Mouse (Mus musculus): ENCODE results near the gene Rhbdf1. TPM values are rescaled to one million over a fixed set of nuclear protein-coding genes. Genes with fewer than 3 reads are reported as not detected.

The Rhbdf1 gene
- polyA plus RNA-seq, 1 experiment, result 16.1 TPM

DNA sequence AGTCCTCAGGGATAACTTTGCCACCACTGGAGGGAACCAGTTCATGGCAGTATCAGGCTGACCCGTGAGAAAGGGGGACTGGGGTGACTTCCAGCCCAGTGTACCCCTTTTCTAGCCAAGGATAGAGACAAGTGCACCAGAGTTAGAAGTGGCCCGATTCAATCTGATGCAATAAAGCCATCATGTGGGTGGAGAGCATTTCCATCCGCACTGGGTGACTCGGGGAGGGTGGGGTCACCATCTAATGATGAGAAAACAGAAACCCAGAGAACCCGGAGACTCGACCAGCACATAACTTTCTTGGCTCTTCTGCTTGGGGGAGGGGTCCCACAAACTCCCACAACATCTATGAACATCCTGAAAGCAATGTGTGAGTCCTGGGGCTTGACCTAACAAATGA, 25.4 kb downstream of the Rhbdf1 start:
- no peaks in the 10 kb centered on the region for H3K36me3 ChIP-seq (replicated peaks; ENCODE audit: low read length)

DNA sequence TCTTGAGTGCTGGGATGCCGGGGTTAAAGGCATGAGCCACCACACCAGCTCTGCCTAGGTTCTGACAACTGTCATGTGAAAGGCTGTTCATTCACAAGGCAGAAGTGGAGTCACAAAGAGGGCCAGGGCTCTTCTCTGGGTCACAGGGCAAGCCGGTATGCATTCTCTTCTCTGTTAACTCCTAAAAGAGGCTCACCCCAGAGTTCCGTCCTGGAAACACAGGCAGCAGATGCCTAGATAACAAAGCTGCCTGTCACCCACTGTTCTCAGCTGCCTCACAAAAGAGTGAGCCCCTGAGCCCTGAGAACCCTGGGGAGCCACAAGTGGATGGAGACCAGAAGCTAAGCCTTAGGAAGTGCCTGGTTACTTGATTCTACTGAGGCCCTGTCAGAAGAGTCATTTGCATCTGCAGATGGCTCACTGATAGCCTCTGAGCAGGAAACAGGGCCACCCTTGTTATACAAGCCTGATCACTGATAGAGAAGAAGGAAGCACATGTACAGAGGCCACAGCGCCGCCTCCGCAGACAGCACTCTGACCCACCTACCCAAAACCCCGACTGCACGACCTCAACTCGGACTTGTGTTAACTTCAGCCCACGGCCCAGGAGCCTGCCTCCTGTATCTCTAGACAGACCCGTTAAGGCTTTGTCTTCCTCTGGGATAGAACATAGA, 26.1 kb downstream of the Rhbdf1 start:
- H3K9me3 ChIP-seq, result no peaks in the 10 kb centered on the region
- TF ChIP-seq GATA1 (IDR thresholded peaks at IDR 0.05; ENCODE audit: borderline replicate concordance, low read length), result no peak
- no peak overlapping the region for H3K4me3 ChIP-seq (replicated peaks)
- peaks cover 44% of the 10 kb centered on the region for H3K4me1 ChIP-seq
- peaks cover 57% of the 10 kb centered on the region for H3K27me3 ChIP-seq (replicated peaks)
- no peaks in the 10 kb centered on the region for H3K36me3 ChIP-seq (replicated peaks; ENCODE audit: low read length)

More for the DNA sequence above, 25.4 kb downstream of the Rhbdf1 start:
- H3K4me3 ChIP-seq (replicated peaks), result no peak overlapping the region
- H3K9me3 ChIP-seq, result no peaks in the 10 kb centered on the region
- peaks cover 44% of the 10 kb centered on the region for H3K4me1 ChIP-seq
- H3K27me3 ChIP-seq (replicated peaks), result peaks cover 53% of the 10 kb centered on the region
- no peak for TF ChIP-seq GATA1 (IDR thresholded peaks at IDR 0.05; ENCODE audit: borderline replicate concordance, low read length)
- no peak for TF ChIP-seq FLI1 (IDR thresholded peaks at IDR 0.05; ENCODE audit: low read length)

DNA sequence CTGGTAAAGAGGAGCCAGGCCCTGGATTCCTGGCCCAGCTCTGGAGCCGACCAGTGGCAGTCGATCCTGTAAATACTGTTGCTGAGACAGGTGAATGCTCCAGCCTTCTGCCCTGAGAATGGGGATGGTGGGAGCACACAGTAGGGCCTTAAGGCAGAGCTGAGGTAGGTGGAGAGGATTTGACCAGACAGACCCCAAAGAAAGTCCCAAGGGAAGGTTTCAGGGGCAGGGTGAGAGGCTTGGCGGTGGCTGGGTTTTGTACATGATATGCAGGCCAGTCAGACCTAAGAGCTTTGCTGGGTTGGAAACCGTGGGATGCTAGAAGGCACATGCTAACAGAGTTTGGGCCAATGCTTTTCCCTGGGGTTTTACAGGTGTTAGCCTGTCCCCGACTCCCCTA, 27.5 kb downstream of the Rhbdf1 start:
- no peak overlapping the region for H3K4me3 ChIP-seq (replicated peaks)
- H3K27me3 ChIP-seq (replicated peaks), result peaks cover 65% of the 10 kb centered on the region
- no peaks in the 10 kb centered on the region for H3K36me3 ChIP-seq (replicated peaks; ENCODE audit: low read length)
- H3K9me3 ChIP-seq, result no peaks in the 10 kb centered on the region
- peaks cover 34% of the 10 kb centered on the region for H3K4me1 ChIP-seq
- no peak for TF ChIP-seq GATA1 (IDR thresholded peaks at IDR 0.05; ENCODE audit: borderline replicate concordance, low read length)
- TF ChIP-seq FLI1 (IDR thresholded peaks at IDR 0.05; ENCODE audit: low read length), result no peak

DNA sequence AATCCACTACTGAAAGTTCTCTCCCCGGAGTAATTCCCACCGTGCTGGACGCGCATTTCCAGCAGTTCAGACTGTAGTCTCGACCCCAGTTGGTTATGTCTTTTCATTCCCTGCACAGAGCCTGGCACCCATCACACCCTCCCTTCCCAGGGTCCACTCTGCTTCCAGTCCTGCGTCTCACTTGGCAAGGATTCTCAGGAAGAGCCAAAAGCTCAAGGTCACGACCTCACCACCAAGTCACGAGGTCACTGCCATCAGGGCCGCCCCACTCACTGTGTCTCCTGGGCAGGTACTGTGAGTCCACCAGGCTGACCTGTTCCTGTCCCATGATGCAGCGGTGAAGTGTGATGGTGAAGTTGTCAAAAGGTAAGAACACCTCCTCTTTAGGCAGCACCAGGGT, 28.0 kb downstream of the Rhbdf1 start:
- no peak for TF ChIP-seq FLI1 (IDR thresholded peaks at IDR 0.05; ENCODE audit: low read length)
- TF ChIP-seq GATA1 (IDR thresholded peaks at IDR 0.05; ENCODE audit: borderline replicate concordance, low read length), result no peak
- H3K27me3 ChIP-seq (replicated peaks), result peaks cover 69% of the 10 kb centered on the region
- H3K4me1 ChIP-seq, result peaks cover 28% of the 10 kb centered on the region
- no peaks in the 10 kb centered on the region for H3K9me3 ChIP-seq
- H3K4me3 ChIP-seq (replicated peaks), result no peak overlapping the region
- H3K36me3 ChIP-seq (replicated peaks; ENCODE audit: low read length), result no peaks in the 10 kb centered on the region

DNA sequence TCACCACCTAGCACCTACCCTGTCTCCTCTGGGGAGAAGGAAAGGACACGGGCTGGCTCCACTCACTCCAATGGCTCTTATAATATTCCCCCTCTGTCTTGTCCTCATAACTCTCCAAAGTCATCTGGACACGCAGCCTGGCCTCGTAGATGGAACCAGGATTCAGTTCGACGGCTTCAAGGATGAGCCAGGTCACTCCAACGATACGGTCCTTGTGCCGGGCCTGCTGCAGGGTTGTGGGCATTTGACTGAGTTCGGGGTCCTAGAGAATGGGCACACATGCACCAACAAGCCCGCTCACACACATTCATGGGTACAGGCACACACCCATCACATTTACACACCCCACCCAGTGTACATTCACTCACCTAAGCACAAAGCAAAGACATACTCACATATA, 28.9 kb downstream of the Rhbdf1 start:
- Histone ChIP-seq H3K9me3 (no peaks in the 10 kb centered on the region), H3K27me3 (replicated peaks) (peaks cover 67% of the 10 kb centered on the region), H3K4me1 (peaks cover 19% of the 10 kb centered on the region), H3K36me3 (replicated peaks; ENCODE audit: low read length) (no peaks in the 10 kb centered on the region), H3K4me3 (replicated peaks) (no peak overlapping the region)
- no peak for TF ChIP-seq FLI1 (IDR thresholded peaks at IDR 0.05; ENCODE audit: low read length)
- TF ChIP-seq GATA1 (IDR thresholded peaks at IDR 0.05; ENCODE audit: borderline replicate concordance, low read length), result no peak

DNA sequence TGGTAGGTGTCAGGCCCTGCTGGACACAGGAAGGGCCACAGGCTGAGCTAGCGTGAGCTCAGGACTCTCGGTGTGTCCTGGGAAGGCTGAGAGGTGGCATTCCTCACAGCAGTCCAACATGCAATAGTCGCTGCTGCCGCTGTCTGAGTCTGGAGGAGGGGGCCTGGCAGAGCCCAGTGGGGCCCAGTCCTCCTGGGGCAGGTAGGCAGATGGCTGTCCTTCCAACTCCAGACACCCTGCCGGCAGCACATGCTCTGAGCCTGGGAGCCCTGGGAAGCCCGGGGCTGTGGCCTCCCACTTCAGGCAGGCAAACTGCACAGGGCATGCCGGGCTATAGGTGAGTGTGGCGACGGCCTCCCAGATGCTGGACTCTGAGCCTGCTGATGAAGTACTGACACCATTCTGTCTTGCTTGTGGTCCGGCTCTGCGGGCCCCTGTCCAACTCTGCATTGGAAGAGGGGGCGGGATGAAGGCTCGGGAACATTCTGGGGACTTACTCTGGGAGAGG, 31.4 kb downstream of the Rhbdf1 start:
- TF ChIP-seq FLI1 (IDR thresholded peaks at IDR 0.05; ENCODE audit: low read length) (no peak), GATA1 (IDR thresholded peaks at IDR 0.05; ENCODE audit: borderline replicate concordance, low read length) (no peak)
- Histone ChIP-seq H3K9me3 (peaks cover 6% of the 10 kb centered on the region; the same call in 1 of the 2 replicates), H3K36me3 (replicated peaks; ENCODE audit: low read length) (no peaks in the 10 kb centered on the region), H3K4me1 (peaks cover 8% of the 10 kb centered on the region), H3K4me3 (replicated peaks) (no peak overlapping the region), H3K27me3 (replicated peaks) (peaks cover 53% of the 10 kb centered on the region)

DNA sequence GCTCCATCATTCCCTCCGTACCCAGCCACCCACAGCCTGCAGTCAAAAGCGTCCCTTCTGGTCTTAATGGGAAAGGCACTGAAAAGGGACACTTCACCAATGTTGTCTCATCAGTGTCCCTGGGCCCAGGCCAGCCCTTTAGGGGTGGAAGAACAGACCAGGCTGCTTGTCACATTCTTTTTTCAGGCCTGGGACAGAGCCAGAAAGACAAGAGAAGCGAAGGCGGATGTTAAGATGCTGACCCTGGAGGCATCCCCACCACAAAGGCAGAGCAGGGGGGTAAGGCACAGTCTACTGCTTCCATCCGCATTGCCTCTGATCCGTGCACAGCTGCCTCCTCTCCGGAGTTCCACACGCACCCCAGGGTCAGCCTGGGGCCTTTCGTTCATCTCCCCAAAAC, 32.0 kb downstream of the Rhbdf1 start:
- peaks cover 6% of the 10 kb centered on the region; the same call in 1 of the 2 replicates for H3K9me3 ChIP-seq
- TF ChIP-seq GATA1 (IDR thresholded peaks at IDR 0.05; ENCODE audit: borderline replicate concordance, low read length), result no peak
- no peak for TF ChIP-seq FLI1 (IDR thresholded peaks at IDR 0.05; ENCODE audit: low read length)
- no peaks in the 10 kb centered on the region for H3K36me3 ChIP-seq (replicated peaks; ENCODE audit: low read length)
- peaks cover 3% of the 10 kb centered on the region for H3K4me1 ChIP-seq
- peaks cover 51% of the 10 kb centered on the region for H3K27me3 ChIP-seq (replicated peaks)
- H3K4me3 ChIP-seq (replicated peaks), result no peak overlapping the region

DNA sequence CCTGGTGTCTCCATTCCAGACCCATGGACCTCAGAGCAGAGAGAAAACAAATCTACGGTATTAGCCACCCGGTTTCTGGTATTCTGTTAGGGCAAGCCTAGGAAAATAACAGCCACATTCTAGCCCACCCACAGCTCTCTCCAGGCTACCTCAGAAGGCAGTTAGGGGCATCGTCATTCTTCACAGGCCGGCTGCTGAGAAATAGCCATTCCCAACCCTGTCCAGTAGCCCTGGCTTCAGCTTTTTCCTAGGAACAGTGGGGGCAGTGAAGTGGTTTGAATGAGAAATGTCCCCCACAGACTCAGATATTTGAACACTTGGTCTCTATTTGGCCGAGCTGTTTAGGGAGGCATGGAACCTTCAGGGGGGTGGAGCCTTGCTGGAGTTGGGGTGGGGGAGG, 32.7 kb downstream of the Rhbdf1 start:
- H3K9me3 ChIP-seq, result peaks cover 6% of the 10 kb centered on the region; the same call in 1 of the 2 replicates
- peaks cover 50% of the 10 kb centered on the region for H3K27me3 ChIP-seq (replicated peaks)
- H3K4me3 ChIP-seq (replicated peaks), result no peak overlapping the region
- TF ChIP-seq GATA1 (IDR thresholded peaks at IDR 0.05; ENCODE audit: borderline replicate concordance, low read length) (no peak), FLI1 (IDR thresholded peaks at IDR 0.05; ENCODE audit: low read length) (no peak)
- H3K36me3 ChIP-seq (replicated peaks; ENCODE audit: low read length), result no peaks in the 10 kb centered on the region
- no peaks in the 10 kb centered on the region; the same call in 1 of the 2 replicates for H3K4me1 ChIP-seq

DNA sequence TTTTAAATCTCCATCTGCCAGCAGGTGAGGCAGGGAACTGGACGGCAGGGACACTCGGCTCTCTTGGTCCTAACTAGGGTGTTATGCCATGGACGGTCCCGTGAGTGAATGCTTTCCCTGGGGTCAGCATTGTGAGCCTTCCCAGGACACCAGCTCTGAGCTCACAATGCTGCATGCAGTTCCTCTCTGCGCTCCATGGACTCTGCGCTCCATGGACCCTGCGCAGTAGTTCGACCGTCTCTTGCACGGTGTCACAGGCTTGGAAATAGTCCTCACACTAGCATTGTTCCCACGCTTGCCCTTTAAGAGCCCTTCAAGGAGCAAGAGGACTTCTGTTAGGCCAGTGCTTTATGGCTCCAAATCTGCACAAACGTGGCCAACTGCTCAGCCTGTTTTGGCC, 33.2 kb downstream of the Rhbdf1 start:
- Histone ChIP-seq H3K36me3 (replicated peaks; ENCODE audit: low read length) (no peaks in the 10 kb centered on the region), H3K27me3 (replicated peaks) (peaks cover 47% of the 10 kb centered on the region), H3K4me3 (replicated peaks) (no peak overlapping the region), H3K4me1 (no peaks in the 10 kb centered on the region; the same call in 1 of the 2 replicates), H3K9me3 (peaks cover 6% of the 10 kb centered on the region; the same call in 1 of the 2 replicates)
- TF ChIP-seq FLI1 (IDR thresholded peaks at IDR 0.05; ENCODE audit: low read length), result no peak
- no peak for TF ChIP-seq GATA1 (IDR thresholded peaks at IDR 0.05; ENCODE audit: borderline replicate concordance, low read length)

DNA sequence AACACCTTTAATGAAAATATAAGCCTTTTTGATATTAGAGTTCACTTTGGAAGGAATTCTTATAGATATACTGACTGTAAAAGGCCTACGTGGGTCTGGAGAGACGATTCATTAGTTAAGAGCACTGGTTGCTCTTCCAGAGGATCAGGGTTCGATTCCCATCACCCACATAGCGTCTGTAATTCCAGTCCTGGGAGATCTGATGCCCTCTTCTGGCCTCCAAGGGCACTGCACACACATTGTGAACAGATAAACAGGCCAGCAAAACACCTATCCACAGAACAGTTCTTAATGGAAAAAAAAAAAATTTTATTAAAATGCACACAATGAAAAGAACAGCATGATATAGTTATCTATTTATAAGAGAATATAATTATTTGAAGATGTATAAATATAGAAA, 34.8 kb downstream of the Rhbdf1 start:
- no peaks in the 10 kb centered on the region for H3K4me1 ChIP-seq
- no peaks in the 10 kb centered on the region for H3K36me3 ChIP-seq (replicated peaks; ENCODE audit: low read length)
- H3K27me3 ChIP-seq (replicated peaks), result peaks cover 36% of the 10 kb centered on the region
- TF ChIP-seq FLI1 (IDR thresholded peaks at IDR 0.05; ENCODE audit: low read length) (no peak), GATA1 (IDR thresholded peaks at IDR 0.05; ENCODE audit: borderline replicate concordance, low read length) (no peak)
- H3K4me3 ChIP-seq (replicated peaks), result no peak overlapping the region
- H3K9me3 ChIP-seq, result peaks cover 6% of the 10 kb centered on the region; the same call in 1 of the 2 replicates
